Mouse (Mus musculus) small intestine, adult 2 months (tissue): ENCODE results near the gene Lyrm1. TPM values are rescaled to one million over a fixed set of nuclear protein-coding genes. Genes with fewer than 3 reads are reported as not detected.

ENCODE experiments used
- H3K27ac ChIP-seq: fragments of 200-500 bp; 2 replicates; pipeline ENCODE4 v1.5.1; 2012; ENCODE audit warnings: low read depth, low read length, control low read depth, inconsistent platforms; ENCODE audit not compliant: insufficient read depth
- H3K27me3 ChIP-seq: fragments of 200-500 bp; 2 replicates; pipeline ENCODE4 v1.6.1; 2012; ENCODE audit warnings: mild to moderate bottlenecking, moderate library complexity, low read length, inconsistent platforms; ENCODE audit not compliant: control insufficient read depth, insufficient read depth
- H3K36me3 ChIP-seq: fragments of 200-500 bp; 2 replicates; pipeline ENCODE4 v1.6.1; 2012; ENCODE audit warnings: mild to moderate bottlenecking, low read length, control low read depth, inconsistent platforms; ENCODE audit not compliant: control insufficient read depth, insufficient read depth
- H3K4me1 ChIP-seq: fragments of 200-500 bp; 2 replicates; pipeline ENCODE4 v1.6.1; 2012; ENCODE audit warnings: low read length, inconsistent platforms, mixed read lengths; ENCODE audit not compliant: control insufficient read depth, insufficient read depth, insufficient read length
- H3K4me3 ChIP-seq: fragments of 200-500 bp; 2 replicates; pipeline ENCODE4 v1.5.1; 2012; ENCODE audit warnings: low read depth, mild to moderate bottlenecking, control low read depth, inconsistent platforms, low read length, moderate library complexity
- CTCF ChIP-seq: fragments of 200-500 bp; IDR thresholded peaks from 2 replicates; pipeline ENCODE4 v1.5.1; 2012; ENCODE audit warnings: low read depth, mild to moderate bottlenecking, control low read depth, inconsistent platforms, low read length, moderate library complexity, mixed read lengths; ENCODE audit not compliant: insufficient replicate concordance, insufficient read length; ENCODE audit errors: extremely low read depth
- POLR2A ChIP-seq: fragments of 200-500 bp; IDR thresholded peaks from 2 replicates; pipeline ENCODE4 v1.6.1; 2012; ENCODE audit warnings: low read depth, mild to moderate bottlenecking, control low read depth, inconsistent platforms, low read length, moderate library complexity
- WGBS: fragments of 180-500 bp; shearing (Covaris S2); methylation state at CpG from one replicate; pipeline ENCODE4 v1.1.7; 2018; 5-methylcytosine and 5-hydroxymethylcytosine counted together
- polyA plus RNA-seq: library from polyadenylated mRNA; depleted of rRNA; stranded (reverse); fragments of >200 nt; gene quantifications from 2 replicates; pipeline ENCODE4 v1.2.3, GENCODE M21; 2012

Lyrm1 gene
- polyA plus RNA-seq, 1 experiment = 0.65 TPM

DNA sequence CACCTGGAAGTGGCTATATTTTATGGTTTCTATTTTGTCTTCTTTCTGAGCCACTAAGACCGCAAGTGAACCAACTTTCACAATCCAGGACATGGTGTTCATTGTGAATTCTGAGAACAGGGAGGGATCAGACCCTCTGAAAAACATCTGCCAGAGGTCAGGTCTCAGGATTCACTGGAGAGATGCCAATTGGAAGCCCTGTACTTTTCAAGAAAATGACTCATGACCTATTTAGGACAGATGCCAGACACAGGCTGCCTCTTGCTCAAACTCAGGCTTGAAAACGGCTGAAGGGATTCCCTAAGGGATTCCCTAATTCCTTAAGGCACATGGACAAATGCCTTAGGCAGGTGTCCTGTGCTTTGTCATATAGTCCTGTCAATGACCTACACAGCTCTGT is 65.4 kb downstream of the Lyrm1 start:
- WGBS = 32% methylated on average over 2 of the region's 2 CpGs
- Histone ChIP-seq H3K4me1 (peaks cover 2% of the 10 kb centered on the region; the same call in 1 of the 2 replicates), H3K4me3 (no peak overlapping the region), H3K27me3 (no peaks in the 10 kb centered on the region), H3K36me3 (no peaks in the 10 kb centered on the region), H3K27ac (no peak overlapping the region)
- no peak for TF ChIP-seq POLR2A
- no peak for TF ChIP-seq CTCF

DNA sequence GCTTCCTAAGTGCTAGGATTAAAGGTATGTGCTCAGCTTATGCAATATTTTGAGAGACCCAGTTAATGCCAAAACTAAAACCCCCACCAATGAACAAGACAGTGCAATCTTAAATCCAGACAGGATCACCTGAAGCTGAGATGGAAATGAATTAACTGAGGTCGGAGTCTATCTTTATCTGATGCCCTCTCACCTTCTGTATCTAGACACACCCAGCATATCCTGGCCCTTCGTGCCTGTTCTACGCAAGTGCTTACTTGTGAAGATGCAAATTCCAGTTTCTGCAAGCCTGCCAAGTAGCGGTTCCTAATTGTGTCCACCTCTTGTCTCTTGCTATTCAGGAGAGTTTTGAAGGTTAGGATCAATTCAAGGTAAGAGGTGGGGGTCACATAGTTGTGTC is 69.5 kb downstream of the Lyrm1 start:
- Histone ChIP-seq H3K36me3 (no peaks in the 10 kb centered on the region), H3K4me1 (peaks cover 2% of the 10 kb centered on the region; the same call in 1 of the 2 replicates), H3K27me3 (no peaks in the 10 kb centered on the region), H3K27ac (no peak overlapping the region), H3K4me3 (no peak overlapping the region)
- TF ChIP-seq POLR2A (no peak), CTCF (no peak)
- WGBS = 39% methylated on average over 4 of the region's 4 CpGs

- no peaks in the 10 kb centered on the region for H3K27me3 ChIP-seq
- H3K36me3 ChIP-seq = no peaks in the 10 kb centered on the region
- TF ChIP-seq CTCF = no peak
- TF ChIP-seq POLR2A = no peak
- WGBS = 78% methylated on average over 9 of the region's 9 CpGs
- peaks cover 2% of the 10 kb centered on the region; the same call in 1 of the 2 replicates for H3K4me1 ChIP-seq
- H3K4me3 ChIP-seq = no peak overlapping the region
- H3K27ac ChIP-seq = no peak overlapping the region
Measured at GRCm38 (mm10) chr7:119965651-119966395, 70.2 kb downstream of the Lyrm1 start.

DNA sequence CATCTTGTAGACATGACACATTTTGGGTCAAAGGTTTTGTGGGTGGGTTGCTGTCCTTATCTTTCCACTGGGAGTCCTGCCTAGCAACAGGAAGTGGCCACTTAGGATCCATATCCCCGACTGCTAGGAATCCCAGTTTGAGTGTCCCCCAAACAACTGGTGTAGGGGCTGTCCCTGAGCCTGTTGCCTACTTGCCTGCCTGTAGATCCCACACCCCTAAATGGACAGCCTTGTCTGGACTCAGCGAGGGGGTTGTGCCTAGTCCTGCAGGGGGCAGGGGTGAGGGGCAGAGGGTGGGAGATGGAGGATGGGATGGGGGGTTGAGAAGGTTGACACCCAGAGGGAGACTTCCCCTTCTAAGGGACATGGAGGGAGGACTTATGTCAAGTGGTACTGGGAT is 73.7 kb downstream of the Lyrm1 start:
- WGBS = 47% methylated on average over 2 of the region's 2 CpGs
- Histone ChIP-seq H3K27me3 (no peaks in the 10 kb centered on the region), H3K27ac (no peak overlapping the region), H3K4me1 (peaks cover 2% of the 10 kb centered on the region; the same call in 1 of the 2 replicates), H3K4me3 (no peak overlapping the region), H3K36me3 (no peaks in the 10 kb centered on the region)
- TF ChIP-seq POLR2A (no peak), CTCF (no peak)

- Histone ChIP-seq H3K27ac (no peak overlapping the region), H3K27me3 (no peaks in the 10 kb centered on the region), H3K4me1 (peaks cover 3% of the 10 kb centered on the region; the same call in 1 of the 2 replicates), H3K36me3 (no peaks in the 10 kb centered on the region), H3K4me3 (no peak overlapping the region)
- WGBS = 79% methylated on average over 5 of the region's 5 CpGs
- no peak for TF ChIP-seq CTCF
- TF ChIP-seq POLR2A = no peak
Measured at GRCm38 (mm10) chr7:119974214-119974613, 78.6 kb downstream of the Lyrm1 start.

- 68% methylated on average over 6 of the region's 6 CpGs for WGBS
- H3K4me3 ChIP-seq = no peak overlapping the region
- no peak for TF ChIP-seq CTCF
- TF ChIP-seq POLR2A = no peak
- H3K27me3 ChIP-seq = no peaks in the 10 kb centered on the region
- no peak overlapping the region for H3K27ac ChIP-seq
- peaks cover 3% of the 10 kb centered on the region; the same call in 1 of the 2 replicates for H3K4me1 ChIP-seq
- no peaks in the 10 kb centered on the region for H3K36me3 ChIP-seq
Measured at GRCm38 (mm10) chr7:119976256-119976655, 80.6 kb downstream of the Lyrm1 start.

DNA sequence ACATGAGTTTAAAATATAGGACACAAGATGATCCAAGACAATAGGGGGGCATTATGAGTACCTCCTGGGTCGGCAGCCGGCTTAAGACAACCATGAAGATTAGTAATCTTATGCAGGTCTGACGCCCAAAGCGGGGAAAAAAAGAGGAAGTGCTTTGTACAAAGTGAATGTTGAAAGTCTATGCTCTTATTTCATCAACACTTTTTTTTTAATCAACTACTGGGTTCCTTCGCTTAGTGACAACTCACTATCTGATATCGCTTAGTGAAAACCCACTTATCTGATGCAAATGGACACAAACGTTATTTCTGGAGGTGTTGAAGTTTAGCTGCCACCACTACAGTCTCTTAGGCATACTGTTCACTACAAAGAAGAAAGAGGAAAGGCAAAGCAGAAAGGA is 81.9 kb downstream of the Lyrm1 start:
- Histone ChIP-seq H3K27me3 (no peaks in the 10 kb centered on the region), H3K4me1 (peaks cover 3% of the 10 kb centered on the region; the same call in 1 of the 2 replicates), H3K4me3 (no peak overlapping the region), H3K27ac (no peak overlapping the region), H3K36me3 (no peaks in the 10 kb centered on the region)
- TF ChIP-seq POLR2A = no peak
- no peak for TF ChIP-seq CTCF
- 82% methylated on average over 7 of the region's 7 CpGs for WGBS

DNA sequence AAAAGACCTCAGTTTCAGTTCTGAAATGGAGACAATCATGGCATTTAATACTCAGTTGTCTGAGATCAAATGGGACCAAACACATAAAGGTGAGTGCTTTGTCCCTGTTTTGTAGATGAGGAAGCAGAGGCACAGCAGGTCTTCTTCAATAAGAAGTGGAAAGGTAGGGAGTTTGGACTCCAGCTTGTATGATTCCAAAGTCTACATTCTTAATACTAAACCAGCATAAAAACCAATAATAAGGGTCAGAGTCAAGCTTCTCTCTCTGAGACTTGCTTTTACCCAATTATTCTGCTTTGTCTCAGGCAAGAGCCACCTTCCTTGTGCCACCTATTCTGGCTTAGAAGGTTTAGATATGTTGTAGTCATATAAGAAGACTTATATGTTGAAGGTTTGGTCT is 82.9 kb downstream of the Lyrm1 start:
- Histone ChIP-seq H3K4me3 (no peak overlapping the region), H3K4me1 (peaks cover 3% of the 10 kb centered on the region; the same call in 1 of the 2 replicates), H3K36me3 (no peaks in the 10 kb centered on the region), H3K27ac (no peak overlapping the region), H3K27me3 (no peaks in the 10 kb centered on the region)
- no peak for TF ChIP-seq CTCF
- no peak for TF ChIP-seq POLR2A
